Mouse (Mus musculus): Measurements from ENCODE around the gene Ppp6r2. TPM values are rescaled to one million over a fixed set of nuclear protein-coding genes. Genes with fewer than 3 reads are reported as not detected.

The Ppp6r2 gene
- total and polyA plus RNA-seq, 2 experiments from 2014 or later = 87.1 to 225 TPM

DNA sequence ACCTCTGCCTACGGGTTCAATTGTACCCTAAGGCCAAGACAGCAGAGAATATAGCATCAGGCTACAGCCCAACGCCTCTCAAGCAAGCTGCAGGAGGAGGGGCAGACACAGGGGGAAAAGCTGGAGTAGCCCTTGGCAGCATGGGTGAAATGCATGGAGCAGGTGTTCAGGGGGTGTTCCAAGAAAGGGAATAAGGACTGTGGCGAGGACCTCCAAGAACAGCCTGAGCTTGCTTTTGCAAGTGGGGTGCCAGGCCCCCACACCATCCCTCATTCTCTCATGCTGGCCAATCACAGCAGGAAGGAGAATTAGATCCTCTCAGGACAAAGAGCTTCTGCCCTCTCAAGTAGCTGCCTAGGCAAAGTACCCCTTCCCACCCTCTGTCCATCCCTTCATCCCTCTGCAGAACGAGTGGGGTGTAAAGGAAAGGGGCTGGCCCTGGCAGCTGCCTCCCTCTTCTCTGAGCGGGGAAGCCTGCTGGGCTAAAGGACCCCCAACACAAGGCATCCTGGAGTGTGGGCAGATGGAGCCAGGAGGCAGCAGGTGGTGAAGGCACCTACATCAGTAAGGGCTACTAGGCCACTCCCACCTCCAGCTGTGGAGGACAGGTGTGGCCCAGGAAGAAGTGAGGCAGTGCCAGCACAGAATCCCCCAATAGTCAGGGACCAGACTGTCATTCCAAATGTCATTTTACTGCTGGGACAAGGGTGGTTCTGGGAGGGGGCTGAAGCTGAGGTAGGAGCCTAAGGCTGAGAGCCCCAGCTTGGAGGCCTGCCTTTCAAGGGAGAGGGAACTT is 27.0 kb upstream of the Ppp6r2 start:
- TF ChIP-seq CTCF (IDR thresholded peaks at IDR 0.05) = no peak
- Histone ChIP-seq H3K4me2 (ENCODE audit: low read depth, low read length, poor library complexity, severe bottlenecking) (no peak overlapping the region), H3K4me1 (ENCODE audit: insufficient read depth, low read length) (peaks cover 6% of the 10 kb centered on the region; the same call in 1 of the 2 replicates), H3K27ac (ENCODE audit: low read depth, low read length) (no peak overlapping the region), H3K36me3 (ENCODE audit: insufficient read depth, low read length) (peaks cover 39% of the 10 kb centered on the region), H3K27me3 (ENCODE audit: insufficient read depth, low read length) (no peaks in the 10 kb centered on the region), H3K9me3 (ENCODE audit: low read length) (no peaks in the 10 kb centered on the region), H3K9ac (replicated peaks; ENCODE audit: low read length, poor library complexity, severe bottlenecking) (no peak overlapping the region), H3K4me3 (ENCODE audit: low read depth, low read length) (no peak overlapping the region)
- peak; percentile 66 for DNase-seq (ENCODE audit: low spot score)
- 36% methylated on average over 5 of the region's 5 CpGs for WGBS
- no peak for ATAC-seq (ENCODE audit: low FRiP score)

DNA sequence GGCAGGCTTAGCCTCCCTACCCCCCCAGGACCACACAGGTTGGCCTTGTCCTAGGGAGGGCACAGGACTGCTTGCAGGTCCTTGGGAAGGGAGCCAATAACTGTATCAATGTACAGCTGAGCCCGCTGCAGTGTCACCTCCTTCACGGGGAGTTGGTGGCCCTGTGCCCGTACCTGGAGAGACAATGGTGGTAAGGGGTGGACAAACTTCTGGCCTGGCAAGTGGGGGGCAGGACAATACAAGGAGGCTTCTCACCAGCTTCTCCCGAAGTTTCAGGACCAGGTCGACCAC is 26.5 kb upstream of the Ppp6r2 start:
- TF ChIP-seq CTCF (IDR thresholded peaks at IDR 0.05) = no peak
- Histone ChIP-seq H3K9ac (replicated peaks; ENCODE audit: low read length, poor library complexity, severe bottlenecking) (no peak overlapping the region), H3K27me3 (ENCODE audit: insufficient read depth, low read length) (no peaks in the 10 kb centered on the region), H3K9me3 (ENCODE audit: low read length) (no peaks in the 10 kb centered on the region), H3K36me3 (ENCODE audit: insufficient read depth, low read length) (peaks cover 45% of the 10 kb centered on the region), H3K4me2 (ENCODE audit: low read depth, low read length, poor library complexity, severe bottlenecking) (no peak overlapping the region), H3K4me3 (ENCODE audit: low read depth, low read length) (no peak overlapping the region), H3K27ac (ENCODE audit: low read depth, low read length) (no peak overlapping the region), H3K4me1 (ENCODE audit: insufficient read depth, low read length) (0 out of 2 replicates have a peak, but pooled peaks cover under 1% of the 10 kb centered on the region)
- 72% methylated on average over 5 of the region's 5 CpGs for WGBS
- no peak for ATAC-seq (ENCODE audit: low FRiP score)
- no peak for DNase-seq (ENCODE audit: low spot score)

DNA sequence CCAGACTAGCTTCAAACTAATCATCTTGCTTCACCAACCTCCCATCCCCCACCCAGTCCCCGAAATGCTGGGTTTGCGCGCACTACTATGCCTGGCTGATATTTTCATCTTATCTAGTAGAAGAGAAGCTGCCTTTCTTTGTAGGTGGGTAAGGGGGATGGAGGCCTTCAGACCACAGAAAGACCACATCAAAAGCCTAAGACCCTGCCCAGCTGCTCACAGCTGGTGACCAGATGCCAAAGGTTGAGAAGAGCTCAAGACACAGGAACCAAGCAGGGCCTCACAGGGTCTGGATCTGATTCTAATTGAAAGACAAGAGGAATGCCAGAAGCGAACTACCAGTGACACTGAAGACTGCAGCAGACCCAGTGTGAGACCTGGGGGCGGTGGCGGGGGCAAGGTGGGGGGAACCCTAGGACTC is 16.1 kb upstream of the Ppp6r2 start:
- ATAC-seq (ENCODE audit: low FRiP score) (no peak), DNase-seq (ENCODE audit: low spot score) (peak; percentile 33)
- TF ChIP-seq CTCF (IDR thresholded peaks at IDR 0.05) = no peak
- no peaks in the 10 kb centered on the region for H3K27me3 ChIP-seq (ENCODE audit: insufficient read depth, low read length)
- H3K27ac ChIP-seq (ENCODE audit: low read depth, low read length) = peak overlapping the region; percentile 98
- WGBS = 19% methylated on average over 6 of the region's 6 CpGs
- H3K4me3 ChIP-seq (ENCODE audit: low read depth, low read length) = peak overlapping the region; percentile 81
- H3K4me2 ChIP-seq (ENCODE audit: low read depth, low read length, poor library complexity, severe bottlenecking) = peak overlapping the region; percentile 52
- H3K4me1 ChIP-seq (ENCODE audit: insufficient read depth, low read length) = no peaks in the 10 kb centered on the region; the same call in 1 of the 2 replicates
- peak overlapping the region; percentile 98 for H3K9ac ChIP-seq (replicated peaks; ENCODE audit: low read length, poor library complexity, severe bottlenecking)
- H3K9me3 ChIP-seq (ENCODE audit: low read length) = no peaks in the 10 kb centered on the region
- peaks cover 13% of the 10 kb centered on the region for H3K36me3 ChIP-seq (ENCODE audit: insufficient read depth, low read length)

DNA sequence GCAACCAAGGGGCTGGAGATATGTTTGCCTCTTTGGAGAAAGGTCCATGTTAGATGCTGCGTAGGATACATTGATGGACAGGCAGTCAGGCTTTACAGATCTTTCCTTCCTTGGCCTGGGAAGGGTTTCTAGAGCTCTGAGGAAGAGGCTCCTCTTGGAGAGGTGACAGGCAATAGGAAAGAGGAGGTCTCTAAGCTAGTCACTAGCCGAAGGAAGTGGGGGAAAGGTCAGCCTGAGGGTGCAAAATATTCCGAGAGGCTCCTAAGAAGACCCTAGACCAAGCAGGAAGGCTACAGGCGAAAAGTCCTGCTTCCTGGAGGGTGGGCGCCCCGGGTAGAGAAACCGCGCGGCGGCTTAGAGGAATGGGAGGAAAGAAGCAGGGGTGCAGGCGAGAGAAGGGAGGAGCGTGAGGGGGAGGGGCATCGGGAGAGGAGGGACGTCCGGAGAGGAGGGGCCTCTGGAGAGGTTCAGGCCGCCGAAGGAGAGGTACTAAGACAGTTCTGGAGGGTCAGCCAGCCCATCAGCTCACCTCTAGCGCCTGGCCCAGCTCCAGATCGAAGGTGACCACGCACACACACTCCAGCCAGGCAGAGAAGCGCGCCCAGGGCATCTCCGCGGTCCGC is 15.6 kb upstream of the Ppp6r2 start:
- Histone ChIP-seq H3K4me1 (ENCODE audit: insufficient read depth, low read length) (no peaks in the 10 kb centered on the region; the same call in 1 of the 2 replicates), H3K27ac (ENCODE audit: low read depth, low read length) (peak overlapping the region; percentile 98), H3K9me3 (ENCODE audit: low read length) (no peaks in the 10 kb centered on the region), H3K36me3 (ENCODE audit: insufficient read depth, low read length) (peaks cover 8% of the 10 kb centered on the region), H3K9ac (replicated peaks; ENCODE audit: low read length, poor library complexity, severe bottlenecking) (peak overlapping the region; percentile 98), H3K27me3 (ENCODE audit: insufficient read depth, low read length) (no peaks in the 10 kb centered on the region), H3K4me2 (ENCODE audit: low read depth, low read length, poor library complexity, severe bottlenecking) (peak overlapping the region; percentile 52), H3K4me3 (ENCODE audit: low read depth, low read length) (peak overlapping the region; percentile 81)
- peak; percentile 88 for ATAC-seq (ENCODE audit: low FRiP score)
- under 1% methylated on average over 25 of the region's 25 CpGs for WGBS
- no peak for TF ChIP-seq CTCF (IDR thresholded peaks at IDR 0.05)
- DNase-seq (ENCODE audit: low spot score) = peak; percentile 89

DNA sequence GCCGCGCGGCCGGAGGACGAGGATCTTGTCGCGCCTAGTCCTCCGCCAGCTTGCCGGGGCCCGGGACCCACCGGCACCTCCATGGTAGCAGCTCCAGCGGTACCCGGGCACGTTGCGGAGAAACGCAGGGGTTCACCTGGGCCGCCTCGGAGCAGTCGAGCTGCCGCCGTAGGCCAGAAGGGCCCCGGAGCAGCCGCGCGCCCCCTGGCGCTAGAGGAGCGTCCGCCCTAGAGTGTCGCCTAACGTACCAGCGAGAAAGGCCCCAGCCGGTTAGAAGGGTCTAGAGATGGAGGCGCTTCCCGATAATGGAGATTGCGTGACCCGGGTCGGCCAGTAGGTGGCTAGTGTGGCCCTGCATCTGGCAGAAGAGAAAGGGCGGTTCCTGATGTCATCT is 15.0 kb upstream of the Ppp6r2 start, which contains the start of gene Dennd6b:
Gene Dennd6b (minus strand): TSS at position 184 of the 394 bp plus-strand sequence.
- Histone ChIP-seq H3K36me3 (ENCODE audit: insufficient read depth, low read length) (peaks cover 4% of the 10 kb centered on the region), H3K9me3 (ENCODE audit: low read length) (no peaks in the 10 kb centered on the region), H3K4me2 (ENCODE audit: low read depth, low read length, poor library complexity, severe bottlenecking) (peak within 1 kb of the TSS; percentile 52), H3K4me1 (ENCODE audit: insufficient read depth, low read length) (no peaks in the 10 kb centered on the region; the same call in 1 of the 2 replicates), H3K27ac (ENCODE audit: low read depth, low read length) (peak within 1 kb of the TSS; percentile 98), H3K4me3 (ENCODE audit: low read depth, low read length) (peak within 1 kb of the TSS; percentile 81), H3K9ac (replicated peaks; ENCODE audit: low read length, poor library complexity, severe bottlenecking) (peak within 1 kb of the TSS; percentile 98), H3K27me3 (ENCODE audit: insufficient read depth, low read length) (no peaks in the 10 kb centered on the region)
- peak; percentile 91 for TF ChIP-seq CTCF (IDR thresholded peaks at IDR 0.05)
- peak; percentile 99 for DNase-seq (ENCODE audit: low spot score)
- ATAC-seq (ENCODE audit: low FRiP score) = peak; percentile 98
- under 1% methylated on average over 38 of the region's 38 CpGs for WGBS

DNA sequence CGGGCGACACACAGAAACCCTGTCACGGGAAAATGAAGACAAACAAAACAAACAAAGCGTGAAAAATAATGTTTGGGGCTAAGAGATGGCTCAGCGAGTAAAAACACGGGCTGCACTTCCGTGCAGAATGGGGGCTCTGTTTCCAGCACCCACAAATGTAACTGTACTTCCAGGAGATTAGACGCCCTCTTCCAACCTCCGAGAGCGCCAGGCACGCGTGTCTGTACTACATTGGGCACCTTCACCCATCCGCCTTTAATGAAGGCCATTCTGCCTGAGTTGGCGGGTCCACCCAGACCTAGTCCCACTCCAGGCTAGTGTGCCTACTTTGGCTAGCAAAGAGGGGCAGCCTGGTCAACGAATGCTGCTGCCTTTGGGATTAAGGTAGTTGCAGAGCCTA is 14.3 kb upstream of the Ppp6r2 start:
- Histone ChIP-seq H3K4me2 (ENCODE audit: low read depth, low read length, poor library complexity, severe bottlenecking) (peak overlapping the region; percentile 52), H3K4me3 (ENCODE audit: low read depth, low read length) (peak overlapping the region; percentile 81), H3K27ac (ENCODE audit: low read depth, low read length) (peak overlapping the region; percentile 98), H3K36me3 (ENCODE audit: insufficient read depth, low read length) (peaks cover 4% of the 10 kb centered on the region), H3K9me3 (ENCODE audit: low read length) (no peaks in the 10 kb centered on the region), H3K4me1 (ENCODE audit: insufficient read depth, low read length) (no peaks in the 10 kb centered on the region; the same call in 1 of the 2 replicates), H3K9ac (replicated peaks; ENCODE audit: low read length, poor library complexity, severe bottlenecking) (peak overlapping the region; percentile 98), H3K27me3 (ENCODE audit: insufficient read depth, low read length) (no peaks in the 10 kb centered on the region)
- ATAC-seq (ENCODE audit: low FRiP score) (no peak), DNase-seq (ENCODE audit: low spot score) (no peak)
- TF ChIP-seq CTCF (IDR thresholded peaks at IDR 0.05) = no peak
- WGBS = 71% methylated on average over 15 of the region's 15 CpGs

Measured in midbrain, postnatal 0 days (tissue).